Mouse (Mus musculus): ENCODE measurements at regions not wholly inside any gene's neighbourhood (a gene's known extent, or its start where the extent isn't known, plus 50 kb on each side); places are given as distances from the start of the nearest gene placed in this dataset.
A peak's percentile ranks its signal among the peaks of the same experiment; 100 is the strongest.

GRCm38 (mm10) chr13:35500891-35501290, 158.7 kb upstream of the Cdyl start:
- Histone ChIP-seq H3K4me3 (ENCODE audit: low read depth, low read length) (no peak overlapping the region), H3K27me3 (replicated peaks; ENCODE audit: control insufficient read depth, insufficient read depth, low read length) (no peaks in the 10 kb centered on the region), H3K27ac (ENCODE audit: low read depth, low read length) (no peak overlapping the region), H3K36me3 (ENCODE audit: control insufficient read depth, insufficient read depth, low read length) (no peaks in the 10 kb centered on the region), H3K4me2 (ENCODE audit: low read length) (no peak overlapping the region), H3K4me1 (ENCODE audit: control insufficient read depth, insufficient read depth, low read length) (peaks cover 18% of the 10 kb centered on the region), H3K9me3 (replicated peaks; ENCODE audit: control insufficient read depth, low read length) (no peaks in the 10 kb centered on the region), H3K9ac (ENCODE audit: low read length) (no peak overlapping the region)
- no peak for ATAC-seq
- DNase-seq (ENCODE audit: low spot score), result no peak
- WGBS, result 56% methylated on average over 5 of the region's 5 CpGs

- no peaks in the 10 kb centered on the region for H3K27me3 ChIP-seq (replicated peaks; ENCODE audit: control insufficient read depth, insufficient read depth, low read length)
- peaks cover 18% of the 10 kb centered on the region for H3K4me1 ChIP-seq (ENCODE audit: control insufficient read depth, insufficient read depth, low read length)
- H3K4me2 ChIP-seq (ENCODE audit: low read length), result 0 out of 2 replicates have a peak overlapping the region, but pooled peaks have one; percentile 9
- H3K9ac ChIP-seq (ENCODE audit: low read length), result no peak overlapping the region
- H3K9me3 ChIP-seq (replicated peaks; ENCODE audit: control insufficient read depth, low read length), result no peaks in the 10 kb centered on the region
- no peak overlapping the region for H3K4me3 ChIP-seq (ENCODE audit: low read depth, low read length)
- ATAC-seq, result peak; percentile 75
- H3K27ac ChIP-seq (ENCODE audit: low read depth, low read length), result no peak overlapping the region; the same call in 1 of the 2 replicates
- H3K36me3 ChIP-seq (ENCODE audit: control insufficient read depth, insufficient read depth, low read length), result no peaks in the 10 kb centered on the region
- 50% methylated on average over 11 of the region's 11 CpGs for WGBS
- DNase-seq (ENCODE audit: low spot score), result peak; percentile 51
Measured at GRCm38 (mm10) chr13:35501351-35502146, 158.1 kb upstream of the Cdyl start.

GRCm38 (mm10) chr13:35502147-35502522, 157.5 kb upstream of the Cdyl start:
- Histone ChIP-seq H3K4me2 (ENCODE audit: low read length) (0 out of 2 replicates have a peak overlapping the region, but pooled peaks have one; percentile 9), H3K9me3 (replicated peaks; ENCODE audit: control insufficient read depth, low read length) (no peaks in the 10 kb centered on the region), H3K9ac (ENCODE audit: low read length) (no peak overlapping the region), H3K36me3 (ENCODE audit: control insufficient read depth, insufficient read depth, low read length) (no peaks in the 10 kb centered on the region), H3K27me3 (replicated peaks; ENCODE audit: control insufficient read depth, insufficient read depth, low read length) (no peaks in the 10 kb centered on the region), H3K4me3 (ENCODE audit: low read depth, low read length) (no peak overlapping the region), H3K27ac (ENCODE audit: low read depth, low read length) (no peak overlapping the region), H3K4me1 (ENCODE audit: control insufficient read depth, insufficient read depth, low read length) (peaks cover 18% of the 10 kb centered on the region)
- 32% methylated on average over 5 of the region's 5 CpGs for WGBS
- DNase-seq (ENCODE audit: low spot score), result peak; percentile 72
- ATAC-seq, result peak; percentile 68; the same call in 1 of the 2 replicates

- H3K4me3 ChIP-seq (ENCODE audit: low read depth, low read length), result no peak overlapping the region
- 48% methylated on average over 16 of the region's 17 CpGs for WGBS
- H3K36me3 ChIP-seq (ENCODE audit: control insufficient read depth, insufficient read depth, low read length), result no peaks in the 10 kb centered on the region
- ATAC-seq, result peak; percentile 58
- no peak overlapping the region for H3K9ac ChIP-seq (ENCODE audit: low read length)
- H3K4me2 ChIP-seq (ENCODE audit: low read length), result no peak overlapping the region
- DNase-seq (ENCODE audit: low spot score), result peak; percentile 46
- H3K9me3 ChIP-seq (replicated peaks; ENCODE audit: control insufficient read depth, low read length), result no peaks in the 10 kb centered on the region
- H3K27me3 ChIP-seq (replicated peaks; ENCODE audit: control insufficient read depth, insufficient read depth, low read length), result no peaks in the 10 kb centered on the region
- no peak overlapping the region for H3K27ac ChIP-seq (ENCODE audit: low read depth, low read length)
- H3K4me1 ChIP-seq (ENCODE audit: control insufficient read depth, insufficient read depth, low read length), result peaks cover 18% of the 10 kb centered on the region
Measured at GRCm38 (mm10) chr13:35503362-35503821, 156.2 kb upstream of the Cdyl start.

GRCm38 (mm10) chr13:35507195-35507594, 152.4 kb upstream of the Cdyl start:
- no peak for ATAC-seq
- 91% methylated on average over 1 of the region's 1 CpGs for WGBS

GRCm38 (mm10) chr13:35512029-35512507, 147.6 kb upstream of the Cdyl start:
- H3K27ac ChIP-seq (ENCODE audit: low read depth, low read length), result no peak overlapping the region
- no peak overlapping the region for H3K4me3 ChIP-seq (ENCODE audit: low read depth, low read length)
- ATAC-seq, result no peak
- DNase-seq (ENCODE audit: low spot score), result no peak
- no peak overlapping the region for H3K9ac ChIP-seq (ENCODE audit: low read length)
- H3K36me3 ChIP-seq (ENCODE audit: control insufficient read depth, insufficient read depth, low read length), result no peaks in the 10 kb centered on the region
- no peaks in the 10 kb centered on the region for H3K4me1 ChIP-seq (ENCODE audit: control insufficient read depth, insufficient read depth, low read length)
- no peaks in the 10 kb centered on the region for H3K27me3 ChIP-seq (replicated peaks; ENCODE audit: control insufficient read depth, insufficient read depth, low read length)
- H3K4me2 ChIP-seq (ENCODE audit: low read length), result no peak overlapping the region
- H3K9me3 ChIP-seq (replicated peaks; ENCODE audit: control insufficient read depth, low read length), result no peaks in the 10 kb centered on the region
- 67% methylated on average over 8 of the region's 8 CpGs for WGBS

More at GRCm38 (mm10) chr13:35507195-35507594, 152.4 kb upstream of the Cdyl start:
- DNase-seq (ENCODE audit: low spot score), result no peak
- H3K4me1 ChIP-seq (ENCODE audit: control insufficient read depth, insufficient read depth, low read length), result peaks cover 12% of the 10 kb centered on the region; the same call in 1 of the 2 replicates
- H3K27ac ChIP-seq (ENCODE audit: low read depth, low read length), result no peak overlapping the region
- no peaks in the 10 kb centered on the region for H3K36me3 ChIP-seq (ENCODE audit: control insufficient read depth, insufficient read depth, low read length)
- H3K27me3 ChIP-seq (replicated peaks; ENCODE audit: control insufficient read depth, insufficient read depth, low read length), result no peaks in the 10 kb centered on the region
- H3K4me2 ChIP-seq (ENCODE audit: low read length), result no peak overlapping the region
- no peaks in the 10 kb centered on the region for H3K9me3 ChIP-seq (replicated peaks; ENCODE audit: control insufficient read depth, low read length)
- no peak overlapping the region for H3K9ac ChIP-seq (ENCODE audit: low read length)
- no peak overlapping the region for H3K4me3 ChIP-seq (ENCODE audit: low read depth, low read length)

- no peaks in the 10 kb centered on the region for H3K9me3 ChIP-seq (replicated peaks; ENCODE audit: control insufficient read depth, low read length)
- H3K4me1 ChIP-seq (ENCODE audit: control insufficient read depth, insufficient read depth, low read length), result no peaks in the 10 kb centered on the region
- no peak for DNase-seq (ENCODE audit: low spot score)
- H3K4me3 ChIP-seq (ENCODE audit: low read depth, low read length), result no peak overlapping the region
- H3K9ac ChIP-seq (ENCODE audit: low read length), result no peak overlapping the region
- 90% methylated on average over 8 of the region's 8 CpGs for WGBS
- no peaks in the 10 kb centered on the region for H3K27me3 ChIP-seq (replicated peaks; ENCODE audit: control insufficient read depth, insufficient read depth, low read length)
- H3K27ac ChIP-seq (ENCODE audit: low read depth, low read length), result no peak overlapping the region
- H3K4me2 ChIP-seq (ENCODE audit: low read length), result no peak overlapping the region
- ATAC-seq, result no peak
- no peaks in the 10 kb centered on the region for H3K36me3 ChIP-seq (ENCODE audit: control insufficient read depth, insufficient read depth, low read length)
Measured at GRCm38 (mm10) chr13:35513120-35513519, 146.5 kb upstream of the Cdyl start.

- Histone ChIP-seq H3K4me2 (ENCODE audit: low read length) (no peak overlapping the region), H3K9me3 (replicated peaks; ENCODE audit: control insufficient read depth, low read length) (no peaks in the 10 kb centered on the region), H3K4me1 (ENCODE audit: control insufficient read depth, insufficient read depth, low read length) (no peaks in the 10 kb centered on the region), H3K4me3 (ENCODE audit: low read depth, low read length) (no peak overlapping the region), H3K9ac (ENCODE audit: low read length) (no peak overlapping the region), H3K36me3 (ENCODE audit: control insufficient read depth, insufficient read depth, low read length) (no peaks in the 10 kb centered on the region), H3K27ac (ENCODE audit: low read depth, low read length) (no peak overlapping the region), H3K27me3 (replicated peaks; ENCODE audit: control insufficient read depth, insufficient read depth, low read length) (no peaks in the 10 kb centered on the region)
- DNase-seq (ENCODE audit: low spot score) (peak; percentile 3), ATAC-seq (no peak)
- WGBS, result 40% methylated on average over 3 of the region's 3 CpGs
Measured at GRCm38 (mm10) chr13:35515291-35515690, 144.3 kb upstream of the Cdyl start.

GRCm38 (mm10) chr13:35517692-35518091, 141.9 kb upstream of the Cdyl start:
- DNase-seq (ENCODE audit: low spot score), result no peak
- ATAC-seq, result no peak
- H3K4me1 ChIP-seq (ENCODE audit: control insufficient read depth, insufficient read depth, low read length), result no peaks in the 10 kb centered on the region
- 89% methylated on average over 3 of the region's 3 CpGs for WGBS
- no peak overlapping the region for H3K4me2 ChIP-seq (ENCODE audit: low read length)
- no peaks in the 10 kb centered on the region for H3K9me3 ChIP-seq (replicated peaks; ENCODE audit: control insufficient read depth, low read length)
- H3K36me3 ChIP-seq (ENCODE audit: control insufficient read depth, insufficient read depth, low read length), result no peaks in the 10 kb centered on the region
- no peak overlapping the region for H3K27ac ChIP-seq (ENCODE audit: low read depth, low read length)
- H3K9ac ChIP-seq (ENCODE audit: low read length), result no peak overlapping the region
- no peaks in the 10 kb centered on the region for H3K27me3 ChIP-seq (replicated peaks; ENCODE audit: control insufficient read depth, insufficient read depth, low read length)
- no peak overlapping the region for H3K4me3 ChIP-seq (ENCODE audit: low read depth, low read length)
